Mouse (Mus musculus): ENCODE results near the gene Tstd2.

GRCm38 (mm10) chr4:46120767-46121166 lies 17.7 kb downstream of the Tstd2 start:
- TF ChIP-seq CTCF (IDR thresholded peaks at IDR 0.05; ENCODE audit: low read depth): no peak
- TF ChIP-seq EP300 (IDR thresholded peaks at IDR 0.05; ENCODE audit: low read depth): no peak

Measured in liver, postnatal 0 days (tissue).